Mouse (Mus musculus) cortical plate, adult 2 months (tissue): ENCODE data around the gene Olfr312. TPM values are rescaled to one million over a fixed set of nuclear protein-coding genes. Genes with fewer than 3 reads are reported as not detected.
"Not testable (repeated sequence)": the region's sequence is repeated elsewhere in the genome, so short reads cannot be mapped to it uniquely, and the experiment has no call there.

Experiments used
- H3K27ac ChIP-seq: fragments of 200-500 bp; 2 replicates; pipeline ENCODE4 v1.5.1; 2012; ENCODE audit warnings: low read length, control low read depth, inconsistent platforms; ENCODE audit not compliant: insufficient read depth
- H3K4me1 ChIP-seq: fragments of 200-500 bp; 2 replicates; pipeline ENCODE4 v1.6.1; 2011; ENCODE audit warnings: low read length; ENCODE audit not compliant: control insufficient read depth, insufficient read depth
- H3K4me3 ChIP-seq: fragments of 200-500 bp; 2 replicates; pipeline ENCODE4 v1.5.1; 2011; ENCODE audit warnings: mild to moderate bottlenecking, low read length, control low read depth; ENCODE audit not compliant: insufficient read depth
- CTCF ChIP-seq: fragments of 200-500 bp; IDR thresholded peaks from 2 replicates; pipeline ENCODE4 v1.5.1; 2011; ENCODE audit warnings: mild to moderate bottlenecking, control low read depth, low read length; ENCODE audit not compliant: insufficient read depth; ENCODE audit errors: extremely low read depth
- POLR2A ChIP-seq: fragments of 200-500 bp; IDR thresholded peaks from 2 replicates; pipeline ENCODE4 v1.6.1; 2011; ENCODE audit warnings: mild to moderate bottlenecking, low read length, control low read depth; ENCODE audit not compliant: insufficient read depth; ENCODE audit errors: extremely low read depth
- polyA plus RNA-seq: library from polyadenylated mRNA; depleted of rRNA; stranded (reverse); fragments of >200 nt; gene quantifications from 2 replicates; pipeline ENCODE4 v1.2.3, GENCODE M21; 2012; rRNA removed

The Olfr312 gene
- not detected in 2 replicates for polyA plus RNA-seq

DNA sequence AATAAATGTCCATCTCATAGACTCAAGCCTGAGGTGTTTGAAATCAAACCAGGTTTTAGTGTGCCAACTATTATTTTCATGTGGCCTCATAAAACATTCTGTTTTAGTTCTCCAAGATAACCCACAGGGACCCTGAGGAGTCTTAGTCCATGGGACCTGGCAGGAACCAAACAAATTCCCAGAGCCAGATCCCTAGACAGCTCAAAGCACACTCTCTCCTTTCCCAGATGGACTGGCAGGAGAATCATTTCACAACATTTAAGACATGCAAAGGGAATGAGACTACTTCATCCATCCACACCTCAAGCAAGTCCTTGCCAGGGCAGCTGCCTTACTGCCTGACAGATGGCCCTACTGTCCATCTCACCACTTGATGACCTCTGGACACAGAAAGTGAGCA is at the start of gene Olfr312:
TSS of gene Olfr312 (plus strand) at position 301 of the 400 bp plus-strand sequence.
- H3K4me3 ChIP-seq, H3K4me1 ChIP-seq, H3K27ac ChIP-seq: not testable (repeated sequence)

DNA sequence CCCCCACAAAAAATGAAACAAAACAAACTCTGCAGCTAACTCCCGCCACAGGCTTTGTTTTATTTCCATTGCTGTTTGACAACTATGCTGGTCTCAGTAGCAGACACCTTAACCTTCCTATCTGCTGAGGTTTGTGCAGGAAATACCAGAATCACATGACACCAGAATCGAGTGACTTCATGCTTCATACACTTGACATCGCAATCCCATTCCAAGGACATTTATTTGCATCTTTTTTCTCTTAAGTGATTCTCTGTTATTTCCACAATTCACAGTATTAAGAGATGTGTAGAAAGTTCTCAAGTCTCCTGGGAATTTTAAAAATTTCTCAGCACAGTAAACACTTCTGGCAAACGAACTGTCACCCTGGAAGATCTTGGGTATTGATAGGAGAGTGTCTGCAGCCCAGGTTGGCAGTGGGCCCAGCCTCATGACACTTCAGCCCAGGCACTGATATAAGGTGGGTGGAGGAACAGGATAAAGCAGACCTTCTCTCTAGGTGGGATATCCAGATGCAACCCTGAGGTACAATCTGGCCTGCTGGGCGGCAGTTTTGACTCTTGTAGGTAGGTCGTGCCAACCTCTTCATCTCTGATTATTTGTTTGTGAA is 46.5 kb upstream of the Olfr312 start, which contains the start of gene Olfr314:
TSS of gene Olfr314 (plus strand) at position 473 of the 610 bp plus-strand sequence.
- no peaks in the 10 kb centered on the region for H3K4me1 ChIP-seq
- H3K4me3 ChIP-seq = no peak within 1 kb of the TSS
- no peak for TF ChIP-seq CTCF
- TF ChIP-seq POLR2A = no peak
- H3K27ac ChIP-seq = no peak within 1 kb of the TSS

DNA sequence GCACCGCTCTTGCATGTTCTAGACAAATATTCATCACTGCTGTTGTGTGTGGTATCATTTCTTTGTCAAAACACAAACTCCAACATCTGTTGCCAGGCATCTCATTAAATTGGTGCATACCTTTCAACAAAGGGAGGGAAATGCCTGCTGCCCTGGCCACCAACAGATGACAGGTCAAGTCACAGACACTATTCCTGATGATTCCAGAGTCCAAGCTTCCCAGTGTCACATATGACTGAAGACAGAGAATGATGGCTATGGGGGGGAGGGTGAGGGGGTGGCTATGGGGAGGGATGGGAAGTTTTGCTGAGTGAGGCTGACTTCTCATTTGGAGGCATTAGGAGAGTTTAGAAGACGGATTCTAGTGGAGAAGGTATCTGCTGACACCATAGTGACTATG is 44.9 kb upstream of the Olfr312 start:
- no peak overlapping the region for H3K27ac ChIP-seq
- H3K4me1 ChIP-seq = no peaks in the 10 kb centered on the region
- no peak overlapping the region for H3K4me3 ChIP-seq
- no peak for TF ChIP-seq POLR2A
- TF ChIP-seq CTCF = no peak

DNA sequence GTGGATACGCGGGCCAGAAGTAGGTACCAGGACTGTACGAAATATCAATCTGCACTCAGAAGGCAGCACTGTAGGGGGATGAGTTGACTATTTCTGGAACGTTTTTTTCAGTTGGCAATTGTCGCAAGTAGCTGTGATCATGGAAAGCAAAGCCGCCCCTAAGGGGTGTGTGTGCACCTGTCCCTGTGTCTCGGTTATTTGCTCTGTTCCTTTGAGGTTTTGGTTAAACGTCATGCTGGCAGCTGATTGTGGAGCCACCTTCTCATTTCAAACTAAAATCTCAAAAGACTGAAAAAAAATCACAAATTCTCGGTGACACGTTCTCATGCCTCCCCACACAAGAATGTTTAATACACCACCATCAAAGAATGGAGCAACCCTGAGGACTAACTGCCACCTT is 41.4 kb upstream of the Olfr312 start:
- H3K4me3 ChIP-seq = no peak overlapping the region

DNA sequence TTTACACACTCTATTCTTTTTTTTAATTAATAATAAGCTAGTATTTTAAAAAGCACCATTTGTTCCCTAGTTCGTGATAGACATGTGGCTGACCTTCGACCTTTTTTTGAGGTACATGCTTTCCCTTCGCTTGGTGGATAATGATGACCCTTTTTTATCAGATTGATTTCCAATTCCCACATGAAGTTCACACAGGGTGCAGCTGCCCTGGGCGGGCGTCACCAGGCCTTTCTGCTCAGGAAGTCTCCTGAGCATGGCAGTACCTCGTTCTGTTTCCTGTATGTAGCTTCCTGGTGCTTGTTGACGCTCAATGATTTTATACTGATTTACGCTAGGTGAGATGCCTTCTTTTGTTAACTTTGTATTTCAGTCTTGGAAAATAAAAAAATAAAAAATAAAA is 40.7 kb upstream of the Olfr312 start:
- TF ChIP-seq CTCF (no peak), POLR2A (no peak)
- Histone ChIP-seq H3K4me1 (peaks cover 1% of the 10 kb centered on the region; the same call in 1 of the 2 replicates), H3K4me3 (no peak overlapping the region), H3K27ac (no peak overlapping the region)

More for the DNA sequence above, 41.4 kb upstream of the Olfr312 start:
- H3K4me1 ChIP-seq = peaks cover 1% of the 10 kb centered on the region; the same call in 1 of the 2 replicates
- TF ChIP-seq CTCF (no peak), POLR2A (no peak)
- H3K27ac ChIP-seq = no peak overlapping the region

DNA sequence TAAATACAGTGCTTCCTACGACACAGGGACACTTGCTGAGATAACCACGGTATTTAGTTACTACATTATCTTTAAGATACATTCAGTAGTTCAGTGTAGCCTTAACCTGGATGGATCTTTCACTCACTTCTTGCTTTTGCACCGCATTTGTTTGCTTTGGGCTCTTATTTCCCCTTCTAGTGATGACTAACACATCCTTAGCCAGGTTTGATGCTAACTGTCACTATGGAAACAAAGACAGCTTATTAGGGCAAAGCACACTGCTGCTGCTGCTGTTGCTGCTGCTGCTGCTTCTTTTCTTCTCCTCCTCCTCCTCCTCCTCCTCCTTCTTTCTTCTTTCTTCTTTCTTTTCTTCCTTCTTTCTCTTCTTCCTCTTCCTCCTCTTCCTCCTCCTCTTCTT is 39.5 kb upstream of the Olfr312 start:
- H3K4me3 ChIP-seq = no peak overlapping the region
- no peak overlapping the region for H3K27ac ChIP-seq
- no peak for TF ChIP-seq POLR2A
- TF ChIP-seq CTCF = no peak
- peaks cover 1% of the 10 kb centered on the region; the same call in 1 of the 2 replicates for H3K4me1 ChIP-seq

DNA sequence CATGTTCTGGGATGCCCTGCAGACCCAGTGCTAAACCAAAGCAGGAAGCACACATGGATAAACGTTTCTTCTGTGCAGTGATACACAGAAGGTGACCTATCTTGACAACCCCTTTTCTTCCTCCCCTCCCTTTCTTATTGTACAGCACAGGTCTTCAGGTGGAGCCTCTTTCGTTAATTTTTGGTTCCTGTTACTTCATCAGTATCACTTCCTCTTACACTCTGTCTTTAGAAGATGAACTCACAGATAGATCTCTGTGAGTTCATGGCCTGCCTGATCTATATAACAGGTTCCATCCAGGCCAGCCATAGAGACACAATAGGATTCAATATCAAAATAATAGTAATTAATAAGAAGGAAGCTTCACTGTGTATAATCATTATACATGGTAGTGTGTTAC is 39.0 kb upstream of the Olfr312 start:
- TF ChIP-seq POLR2A (no peak), CTCF (no peak)
- Histone ChIP-seq H3K4me1 (peaks cover 1% of the 10 kb centered on the region; the same call in 1 of the 2 replicates), H3K27ac (no peak overlapping the region)

DNA sequence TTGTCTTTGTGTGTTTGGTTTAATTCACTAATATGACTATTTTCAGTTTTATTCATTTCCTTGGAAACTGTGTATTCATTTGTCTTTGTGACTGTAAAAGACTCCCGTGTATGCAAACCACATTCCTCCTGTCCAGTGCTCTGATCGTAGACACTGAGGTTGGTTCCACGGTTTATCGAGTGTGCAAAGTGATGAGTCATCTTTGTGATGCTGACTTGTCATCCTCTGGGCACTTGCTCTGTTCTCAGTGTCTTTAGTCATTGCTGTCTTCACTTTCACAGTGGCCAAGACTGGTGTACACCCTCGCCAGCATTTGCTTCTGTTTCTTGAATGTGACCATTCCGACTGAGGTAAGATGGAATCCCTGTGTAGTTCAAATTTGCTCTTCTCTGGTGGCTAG is 38.4 kb upstream of the Olfr312 start:
- Histone ChIP-seq H3K4me3 (no peak overlapping the region), H3K4me1 (peaks cover 1% of the 10 kb centered on the region; the same call in 1 of the 2 replicates), H3K27ac (no peak overlapping the region)
- TF ChIP-seq POLR2A (no peak), CTCF (no peak)

More for the DNA sequence above, 39.0 kb upstream of the Olfr312 start:
- H3K4me3 ChIP-seq = no peak overlapping the region

DNA sequence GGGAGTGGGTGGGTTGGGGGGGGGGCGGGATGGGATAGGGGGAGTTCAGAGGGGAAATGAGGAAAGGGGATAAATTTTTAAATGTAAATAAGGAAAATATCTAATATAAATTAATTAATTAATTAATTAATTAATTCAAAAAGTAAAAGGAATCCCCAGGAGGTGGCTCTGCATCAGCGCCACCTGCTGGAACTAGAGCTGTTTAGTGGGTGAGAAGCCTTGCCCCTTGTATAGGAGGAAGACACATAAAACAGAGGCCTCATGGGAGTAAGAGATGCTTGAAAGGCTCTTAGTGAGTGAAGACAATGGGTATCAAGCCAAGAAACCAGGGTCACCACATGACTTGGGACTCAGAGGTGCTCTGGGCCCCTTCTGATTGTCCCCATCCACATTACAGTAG is 33.2 kb upstream of the Olfr312 start:
- Histone ChIP-seq H3K27ac (no peak overlapping the region), H3K4me3 (no peak overlapping the region), H3K4me1 (peaks cover 2% of the 10 kb centered on the region; the same call in 1 of the 2 replicates)
- TF ChIP-seq POLR2A (no peak), CTCF (no peak)

DNA sequence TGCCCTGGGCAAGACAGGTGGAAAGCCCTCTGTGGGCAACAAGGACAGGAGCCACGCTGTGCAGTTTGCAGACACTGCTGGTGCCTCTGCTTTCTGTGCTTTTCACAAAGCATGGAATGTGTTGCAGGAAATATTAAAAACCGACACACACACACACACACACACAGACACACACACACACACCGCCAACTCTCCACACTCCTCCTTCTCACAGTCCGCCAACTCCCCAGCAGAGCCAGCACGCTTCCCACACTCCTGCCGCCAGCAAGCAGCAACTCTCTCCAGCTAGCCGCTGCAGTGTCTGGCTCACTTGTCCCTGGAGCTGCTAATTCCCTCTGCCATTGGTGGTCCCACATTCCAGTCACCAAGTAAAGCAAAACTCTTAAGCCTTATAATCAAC is 32.2 kb upstream of the Olfr312 start:
- H3K27ac ChIP-seq = no peak overlapping the region
- no peak overlapping the region for H3K4me3 ChIP-seq
- H3K4me1 ChIP-seq = peaks cover 6% of the 10 kb centered on the region
- TF ChIP-seq POLR2A = no peak
- TF ChIP-seq CTCF = no peak
